Comparison of ENCODE assay signal across 9 mouse cellular contexts in genomic region chr3:95676745-95677419, GRCm38 (mm10). TPM values are rescaled to one million over a fixed set of nuclear protein-coding genes. Genes with fewer than 3 reads are reported as not detected.
A peak's percentile ranks its signal among the peaks of the same experiment; 100 is the strongest.
DNase-seq lines count a peak whose midpoint lies in the region; ATAC-seq and TF ChIP-seq lines count a peak whose summit lies in the region.
"Had no signal": no experiment of that assay in that cellular context is flagged by ENCODE, and none has a peak within 500 bp of the region (broad histone marks: within the 10 kb centered on the region; RNA-seq: fewer than 3 reads in every experiment).

No protein-coding gene starts in this region.

- peaks cover 6 to 48% of the 10 kb centered on the region in 2 experiments for H3K4me1 ChIP-seq in ES-E14 (ENCODE audit: control insufficient read depth in 2 of 2, insufficient read depth in 2 of 2, low read length in 2 of 2, poor library complexity in 1 of 2)
- peaks cover 41% of the 10 kb centered on the region for H3K4me1 ChIP-seq in heart, adult 2 months (ENCODE audit: control insufficient read depth, insufficient read depth, low read length)
- peaks cover 51% of the 10 kb centered on the region for H3K4me1 ChIP-seq in small intestine, adult 2 months (ENCODE audit: control insufficient read depth, insufficient read depth, insufficient read length, low read length)

- H3K27ac ChIP-seq in ES-E14 (ENCODE audit: insufficient read depth, low read depth, low read length, poor library complexity, severe bottlenecking), result peak overlapping the region; percentile 100
- peak overlapping the region; percentile 96 for H3K27ac ChIP-seq in heart, adult 2 months
- peak overlapping the region; percentile 100 for H3K27ac ChIP-seq in small intestine, adult 2 months (ENCODE audit: insufficient read depth, low read depth, low read length)
- H3K27ac ChIP-seq: neural tube, embryonic 12.5 days had no signal

- 0 out of 2 replicates have a peak, but pooled peaks cover 2% of the 10 kb centered on the region for H3K79me2 ChIP-seq in heart, adult 2 months (replicated peaks; ENCODE audit: control insufficient read depth, insufficient read depth, low read length)

- intact Hi-C loops in heart, adult 2 months (cut with DNase I), result loop anchor here (1.0 to 5.0 kb wide), 2 partner anchors 45 to 90 kb away; partner anchors contain the start of gene Golph3l

- in situ Hi-C loops in ES-E14 (cut with MboI; ENCODE audit: low sequenced_read_pairs in 2 of 2, unreplicated experiment in 2 of 2), result no loop called here

- no peaks in the 10 kb centered on the region for H3K9me3 ChIP-seq in ES-E14 (ENCODE audit: control insufficient read depth, insufficient read depth, low read depth, low read length)
- H3K9me3 ChIP-seq: neural tube, embryonic 12.5 days had no signal

- peak; percentile 81; the same call in 1 of the 2 replicates for TF ChIP-seq EP300 in heart, adult 2 months (IDR thresholded peaks at IDR 0.05; ENCODE audit: insufficient read depth, low read depth, low read length)

- no peaks in the 10 kb centered on the region for H3K27me3 ChIP-seq in heart, adult 2 months (ENCODE audit: control insufficient read depth, insufficient read depth, low read length)
- H3K27me3 ChIP-seq in small intestine, adult 2 months (ENCODE audit: control insufficient read depth, insufficient read depth, low read length), result no peaks in the 10 kb centered on the region
- H3K27me3 ChIP-seq: neural tube, embryonic 12.5 days had no signal

- 43% methylated on average over 15 of the region's 15 CpGs for WGBS in heart, adult 2 months
- WGBS in small intestine, adult 2 months, result 67% methylated on average over 15 of the region's 15 CpGs

- H3K4me3 ChIP-seq in ES-E14 (ENCODE audit: insufficient read depth in 1 of 2, low read depth in 1 of 2, low read length in 2 of 2, poor library complexity in 1 of 2, severe bottlenecking in 1 of 2), result peak overlapping the region; percentile 31 to 37; a peak in 3 of 4 replicates
- H3K4me3 ChIP-seq in heart, adult 2 months, result no peak overlapping the region
- H3K4me3 ChIP-seq in small intestine, adult 2 months (ENCODE audit: low read depth, low read length), result no peak overlapping the region
- H3K4me3 ChIP-seq: neural tube, embryonic 12.5 days had no signal

- no peaks in the 10 kb centered on the region for H3K36me3 ChIP-seq in ES-E14 (ENCODE audit: control insufficient read depth, insufficient read depth, low read length, poor library complexity, severe bottlenecking)
- H3K36me3 ChIP-seq in heart, adult 2 months (ENCODE audit: control insufficient read depth, insufficient read depth, low read length), result peaks cover 19% of the 10 kb centered on the region
- H3K36me3 ChIP-seq in small intestine, adult 2 months (ENCODE audit: control insufficient read depth, insufficient read depth, low read length), result no peaks in the 10 kb centered on the region

- H3K9ac ChIP-seq in ES-E14 (ENCODE audit: insufficient read depth, low read depth, low read length, poor library complexity, severe bottlenecking), result peak overlapping the region; percentile 67
- H3K9ac ChIP-seq in heart, adult 2 months (ENCODE audit: low read depth, low read length), result peak overlapping the region; percentile 50
- H3K9ac ChIP-seq: neural tube, embryonic 12.5 days had no signal

- peak; percentile 95 for TF ChIP-seq CTCF in heart, adult 2 months (IDR thresholded peaks at IDR 0.05)
- peak; percentile 97; the same call in 1 of the 2 replicates for TF ChIP-seq CTCF in small intestine, adult 2 months (IDR thresholded peaks at IDR 0.05; ENCODE audit: extremely low read depth, insufficient read length, insufficient replicate concordance, low read depth, low read length)

- ATAC-seq in megakaryocyte-erythroid progenitor cell, adult 5-6 weeks (replicated peaks; ENCODE audit: low FRiP score, low TSS enrichment, poor library complexity, severe bottlenecking), result no peak

- DNase-seq in 3134 (ENCODE audit: extremely low read depth, insufficient read length, low spot score) (peak; percentile 65), ES-E14 (ENCODE audit: low read depth, low spot score) (no peak)
- DNase-seq in cerebellum, adult 9-11 months, result peak; percentile 65
- peak; percentile 85 for DNase-seq in heart, adult 2 months
- peak; percentile 83 to 90 for DNase-seq in kidney, postnatal 36 days
- DNase-seq in lung, postnatal 10 days, result peak; percentile 90

- TF ChIP-seq POLR2A in heart, adult 2 months (IDR thresholded peaks at IDR 0.05; ENCODE audit: insufficient read depth, low read depth, low read length), result no peak; the same call in 1 of the 2 replicates
- TF ChIP-seq POLR2A in small intestine, adult 2 months (IDR thresholded peaks at IDR 0.05; ENCODE audit: low read depth, low read length), result no peak

TF ChIP-seq in ES-E14, 5 proteins besides CTCF, POLR2A, EP300 and RAD21:
- TF ChIP-seq ZNF384 (IDR thresholded peaks at IDR 0.05; ENCODE audit: low read depth, low read length), result no peak
- TF ChIP-seq MAFK (IDR thresholded peaks at IDR 0.05; ENCODE audit: insufficient read depth, low read depth, low read length), result no peak
- TF ChIP-seq CHD2 (IDR thresholded peaks at IDR 0.05; ENCODE audit: low read depth, low read length), result no peak
- TF ChIP-seq ZC3H11A (IDR thresholded peaks at IDR 0.05; ENCODE audit: borderline replicate concordance, low read depth, low read length), result no peak
- TF ChIP-seq HCFC1 (IDR thresholded peaks at IDR 0.05; ENCODE audit: borderline replicate concordance, insufficient read depth, low read length), result no peak

RNA-seq across cellular contexts. Expression of gene Adamtsl4, which starts 10.8 kb away (rescaled TPM):
- 1.9 and 5.0 TPM in 2 replicates for total RNA-seq in ES-E14 (2012; rRNA removed)
- 10 to 100 TPM; 39.2 to 51.4 TPM for total RNA-seq in heart, adult 2 months (2021)
- polyA plus RNA-seq in heart, adult 2 months (2012; rRNA removed), result 36.2 and 46.2 TPM in 2 replicates
- polyA plus RNA-seq in small intestine, adult 2 months (2012; rRNA removed), result 6.4 and 8.2 TPM in 2 replicates
- 0.20 TPM in 1 of 2 replicates, not detected in the other for total RNA-seq in megakaryocyte-erythroid progenitor cell, adult 5-6 weeks (2014; fragmentation: Nextera tagmentation)
- total RNA-seq in megakaryocyte-erythroid progenitor cell, adult 5-6 weeks (2017), result not detected in 2 replicates

RNA-seq across cellular contexts. Expression of gene Mcl1, which starts 18.3 kb away (rescaled TPM):
- total RNA-seq in ES-E14 (2012; rRNA removed), result 207 and 253 TPM in 2 replicates
- 100 to 1,000 TPM; 134 to 139 TPM for total RNA-seq in heart, adult 2 months (2021)
- 39.1 and 64.4 TPM in 2 replicates for polyA plus RNA-seq in heart, adult 2 months (2012; rRNA removed)
- polyA plus RNA-seq in small intestine, adult 2 months (2012; rRNA removed), result 119 and 327 TPM in 2 replicates
- total RNA-seq in megakaryocyte-erythroid progenitor cell, adult 5-6 weeks (2014; fragmentation: Nextera tagmentation), result 76.0 and 78.6 TPM in 2 replicates
- 107 and 132 TPM in 2 replicates for total RNA-seq in megakaryocyte-erythroid progenitor cell, adult 5-6 weeks (2017)

RNA-seq across cellular contexts. Expression of gene Ensa, which starts 52.1 kb away (rescaled TPM):
- 54.1 and 56.8 TPM in 2 replicates for total RNA-seq in ES-E14 (2012; rRNA removed)
- 10 to 100 TPM; 71.5 to 77.7 TPM for total RNA-seq in heart, adult 2 months (2021)
- 17.4 and 28.3 TPM in 2 replicates for polyA plus RNA-seq in heart, adult 2 months (2012; rRNA removed)
- 5.2 and 10.1 TPM in 2 replicates for polyA plus RNA-seq in small intestine, adult 2 months (2012; rRNA removed)
- 38.7 and 39.4 TPM in 2 replicates for total RNA-seq in megakaryocyte-erythroid progenitor cell, adult 5-6 weeks (2014; fragmentation: Nextera tagmentation)
- total RNA-seq in megakaryocyte-erythroid progenitor cell, adult 5-6 weeks (2017), result 64.8 and 65.4 TPM in 2 replicates

Comparison
In these comparisons a context has a peak if more than half of its experiments do, and no peak if none do; other contexts are left out.
1. H3K4me3 ChIP-seq: peak in ES-E14 (2 of 2); none in heart, adult 2 months (single experiment) and small intestine, adult 2 months (single experiment).
2. Peak in every context shown above with its lines, with median percentiles within 50 percentile points of each other: H3K27ac ChIP-seq.